Mouse (Mus musculus) embryonic facial prominence, embryonic 13.5 days (tissue): ENCODE measurements around the gene Ralgps1. TPM values are rescaled to one million over a fixed set of nuclear protein-coding genes. Genes with fewer than 3 reads are reported as not detected.

Experiments used
- ATAC-seq: fragments of 200-750 bp; cut with Nextera tagmentation; 2 replicates; pipeline ENCODE4 v1.8.0; 2017; ENCODE audit warnings: low read depth; ENCODE audit not compliant: insufficient number of reproducible peaks, insufficient read depth, low FRiP score, low TSS enrichment
- H3K27ac ChIP-seq: fragments of 300-500 bp; sonication (generic); 2 replicates; pipeline ENCODE4 v1.5.1; 2015; ENCODE audit warnings: moderate library complexity, mild to moderate bottlenecking, inconsistent platforms
- H3K27me3 ChIP-seq: fragments of 300-500 bp; sonication (generic); 2 replicates; pipeline ENCODE4 v1.6.1; 2015; ENCODE audit warnings: mild to moderate bottlenecking, inconsistent platforms
- H3K36me3 ChIP-seq: fragments of 300-500 bp; sonication (generic); 2 replicates; pipeline ENCODE4 v1.6.1; 2015; ENCODE audit warnings: mild to moderate bottlenecking, inconsistent platforms
- H3K4me1 ChIP-seq: fragments of 300-500 bp; sonication (generic); 2 replicates; pipeline ENCODE4 v1.6.1; 2015; ENCODE audit warnings: inconsistent platforms
- H3K4me2 ChIP-seq: fragments of 300-500 bp; sonication (generic); 2 replicates; pipeline ENCODE4 v1.6.1; 2015; ENCODE audit warnings: moderate library complexity, mild to moderate bottlenecking, inconsistent platforms
- H3K4me3 ChIP-seq: fragments of 300-500 bp; sonication (generic); 2 replicates; pipeline ENCODE4 v1.5.1; 2015; ENCODE audit warnings: mild to moderate bottlenecking, inconsistent platforms
- H3K9ac ChIP-seq: fragments of 300-500 bp; sonication (generic); 2 replicates; pipeline ENCODE4 v1.6.1; 2015; ENCODE audit warnings: mild to moderate bottlenecking, inconsistent platforms
- H3K9me3 ChIP-seq: fragments of 300-500 bp; sonication (generic); 2 replicates; pipeline ENCODE4 v1.6.1; 2016; ENCODE audit warnings: inconsistent platforms
- WGBS: fragments of 180-500 bp; shearing (Covaris S2); methylation state at CpG from one replicate; pipeline ENCODE4 v1.1.7; 2015; ENCODE audit warnings: mixed read lengths; 5-methylcytosine and 5-hydroxymethylcytosine counted together
- polyA plus RNA-seq: library from polyadenylated mRNA; unstranded; fragments of >200 nt; fragmentation: Nextera tagmentation; extraction: Ambion mirVana; gene quantifications from 2 replicates; pipeline ENCODE4 v1.2.1, GENCODE M21; 2015

Gene Ralgps1
- polyA plus RNA-seq, 1 experiment from 2014 or later, result 4.0 TPM

DNA sequence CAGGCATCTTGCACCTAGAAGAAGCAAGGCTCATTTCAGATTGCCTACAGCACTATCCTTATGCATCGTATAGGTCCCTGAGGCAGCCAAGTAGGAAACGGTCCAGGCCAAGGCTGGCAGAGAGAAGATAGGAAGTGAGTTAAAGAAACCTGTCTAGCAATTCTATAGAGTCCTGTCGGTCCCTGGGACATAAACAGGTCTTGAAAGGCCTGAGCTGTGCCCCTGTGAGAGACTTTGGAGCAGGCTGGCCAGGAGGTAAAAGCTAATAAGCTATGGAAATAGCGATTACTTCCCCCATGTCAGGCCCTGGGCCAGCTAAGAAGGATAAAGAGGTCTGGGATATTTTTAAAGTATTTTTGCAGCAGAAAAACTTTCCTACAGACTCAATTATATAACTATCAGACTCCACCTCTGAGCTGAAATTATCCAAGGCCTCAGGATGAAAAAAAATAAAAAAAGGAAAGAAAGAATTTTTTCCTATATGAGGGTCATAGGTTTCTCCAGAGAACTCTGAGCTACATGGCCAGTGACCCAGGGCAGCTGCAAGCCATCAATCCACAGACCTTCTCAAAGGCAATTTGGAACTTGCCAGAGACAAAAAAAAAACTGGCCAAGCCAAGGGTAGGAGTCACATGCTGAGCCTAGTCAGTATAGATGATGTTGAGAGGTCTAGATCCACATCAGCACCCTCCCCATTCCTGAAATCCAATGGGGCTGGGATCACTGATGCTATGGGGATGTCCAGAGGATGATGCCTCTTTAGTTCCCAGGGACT, 98.4 kb downstream of the Ralgps1 start:
- H3K27ac ChIP-seq, result no peak overlapping the region
- H3K4me3 ChIP-seq, result no peak overlapping the region
- no peaks in the 10 kb centered on the region for H3K27me3 ChIP-seq
- no peaks in the 10 kb centered on the region for H3K36me3 ChIP-seq
- 0 out of 2 replicates have a peak, but pooled peaks cover 7% of the 10 kb centered on the region for H3K4me1 ChIP-seq
- H3K9me3 ChIP-seq, result no peaks in the 10 kb centered on the region
- no peak for ATAC-seq
- WGBS, result 74% methylated on average over 4 of the region's 4 CpGs
- no peak overlapping the region for H3K9ac ChIP-seq
- H3K4me2 ChIP-seq, result no peak overlapping the region

DNA sequence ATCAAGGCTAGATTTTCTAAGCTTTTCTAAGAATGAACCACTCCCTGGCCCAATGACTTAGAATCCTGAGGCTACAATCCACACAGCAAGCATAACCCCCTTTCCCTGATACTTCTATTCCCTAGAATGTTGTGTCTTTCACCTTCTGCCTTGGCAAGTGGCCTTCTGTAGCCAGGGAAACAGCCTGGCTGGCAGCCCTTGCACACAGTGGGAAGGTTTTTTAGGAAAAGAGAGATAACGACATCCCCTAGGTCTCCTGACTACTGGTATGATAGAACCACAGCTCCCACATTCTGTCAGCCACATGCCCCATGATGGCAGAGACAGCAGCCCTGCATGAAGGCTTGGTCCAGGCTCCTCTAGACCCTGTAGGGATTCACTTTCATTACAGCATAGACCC, 99.8 kb downstream of the Ralgps1 start:
- no peak overlapping the region for H3K4me3 ChIP-seq
- no peak for ATAC-seq
- no peak overlapping the region for H3K27ac ChIP-seq
- 0 out of 2 replicates have a peak, but pooled peaks cover 7% of the 10 kb centered on the region for H3K4me1 ChIP-seq
- no peak overlapping the region for H3K9ac ChIP-seq
- H3K9me3 ChIP-seq, result no peaks in the 10 kb centered on the region
- H3K4me2 ChIP-seq, result no peak overlapping the region
- 86% methylated on average over 1 of the region's 1 CpGs for WGBS
- no peaks in the 10 kb centered on the region for H3K36me3 ChIP-seq
- no peaks in the 10 kb centered on the region for H3K27me3 ChIP-seq

DNA sequence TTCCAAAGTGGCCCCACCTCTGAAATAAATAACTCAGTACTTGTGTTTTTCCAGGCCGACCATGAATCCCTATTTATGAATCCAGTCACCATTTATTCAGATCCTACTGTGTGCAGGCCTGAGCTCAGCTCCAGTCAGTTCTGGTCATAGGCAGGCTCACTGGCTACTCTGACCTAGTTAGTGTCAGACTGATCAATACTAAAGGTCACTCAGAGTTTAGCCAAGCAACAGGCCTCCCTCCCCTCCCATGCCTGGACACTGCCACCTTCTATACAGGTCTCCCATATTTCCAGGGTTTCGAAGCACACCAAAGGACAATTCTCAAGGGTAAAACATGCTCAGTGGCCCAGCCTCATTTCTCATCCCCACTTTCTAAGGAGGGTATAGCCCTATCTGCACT, 100.7 kb downstream of the Ralgps1 start:
- no peak overlapping the region for H3K9ac ChIP-seq
- no peaks in the 10 kb centered on the region for H3K36me3 ChIP-seq
- ATAC-seq, result no peak
- no peak overlapping the region for H3K4me2 ChIP-seq
- H3K9me3 ChIP-seq, result no peaks in the 10 kb centered on the region
- no peak overlapping the region for H3K27ac ChIP-seq
- 0 out of 2 replicates have a peak, but pooled peaks cover 9% of the 10 kb centered on the region for H3K4me1 ChIP-seq
- no peak overlapping the region for H3K4me3 ChIP-seq
- WGBS, result 87% methylated on average over 2 of the region's 2 CpGs
- H3K27me3 ChIP-seq, result no peaks in the 10 kb centered on the region

DNA sequence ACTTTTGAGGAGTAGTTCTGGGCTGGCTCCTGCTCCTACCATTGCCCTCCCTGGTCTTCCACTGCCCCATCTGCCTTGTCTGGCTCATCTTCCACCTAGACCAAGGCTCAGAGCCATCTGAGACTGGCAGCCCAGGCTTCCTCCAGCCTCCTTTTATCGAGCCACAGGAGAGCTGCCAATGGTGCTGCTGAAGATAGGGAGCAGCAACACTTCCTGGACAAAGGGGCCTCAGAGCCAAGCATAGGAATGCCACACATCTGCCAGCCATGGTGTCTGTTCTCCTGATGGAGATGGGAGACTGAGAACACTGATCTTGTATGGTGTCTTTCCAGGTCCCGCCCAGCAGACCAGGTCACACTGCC, 102.2 kb downstream of the Ralgps1 start:
- Histone ChIP-seq H3K4me3 (no peak overlapping the region), H3K4me1 (0 out of 2 replicates have a peak, but pooled peaks cover 7% of the 10 kb centered on the region), H3K27me3 (no peaks in the 10 kb centered on the region), H3K27ac (no peak overlapping the region), H3K9ac (no peak overlapping the region), H3K36me3 (no peaks in the 10 kb centered on the region), H3K4me2 (no peak overlapping the region), H3K9me3 (no peaks in the 10 kb centered on the region)
- WGBS, result 79% methylated on average over 2 of the region's 2 CpGs
- no peak for ATAC-seq

DNA sequence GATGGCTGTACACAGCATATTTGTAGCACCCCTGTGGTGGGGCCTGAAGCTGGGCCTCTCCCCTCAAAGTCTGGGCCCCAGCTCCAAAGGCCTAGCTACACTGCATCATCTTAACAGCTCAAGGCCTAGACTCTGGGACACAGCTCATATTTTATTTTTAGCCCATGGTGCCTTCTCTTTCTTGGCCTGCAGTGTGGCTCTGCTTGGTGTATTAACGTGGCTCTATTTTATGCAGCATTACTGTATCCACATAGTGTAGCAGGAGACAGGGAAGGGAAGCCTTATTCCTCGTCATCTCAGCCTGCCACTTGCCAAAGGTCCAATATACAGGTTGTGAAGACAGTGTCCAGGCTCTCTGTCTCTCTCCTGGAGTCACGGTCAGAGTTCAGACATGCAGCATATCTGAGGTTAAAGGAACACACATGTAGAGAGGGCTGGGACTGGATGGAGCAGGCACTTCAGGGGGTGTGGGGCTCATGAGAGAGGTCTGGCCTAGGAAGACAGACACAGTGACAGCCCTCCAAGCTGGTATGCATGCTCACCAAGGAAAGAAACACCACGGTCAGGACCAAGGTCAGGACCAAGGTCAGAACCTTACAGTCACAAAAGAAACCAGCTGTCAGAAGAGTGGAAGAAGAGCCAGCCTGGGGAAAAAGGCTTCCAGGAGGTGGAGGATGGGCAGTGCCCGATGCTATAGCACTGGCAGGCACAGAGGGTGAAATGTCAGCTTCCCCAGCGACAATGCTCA, 102.7 kb downstream of the Ralgps1 start:
- Histone ChIP-seq H3K27me3 (no peaks in the 10 kb centered on the region), H3K9ac (no peak overlapping the region), H3K27ac (no peak overlapping the region), H3K4me1 (0 out of 2 replicates have a peak, but pooled peaks cover 4% of the 10 kb centered on the region), H3K4me2 (no peak overlapping the region), H3K9me3 (no peaks in the 10 kb centered on the region), H3K4me3 (no peak overlapping the region), H3K36me3 (no peaks in the 10 kb centered on the region)
- 73% methylated on average over 6 of the region's 6 CpGs for WGBS
- no peak for ATAC-seq

DNA sequence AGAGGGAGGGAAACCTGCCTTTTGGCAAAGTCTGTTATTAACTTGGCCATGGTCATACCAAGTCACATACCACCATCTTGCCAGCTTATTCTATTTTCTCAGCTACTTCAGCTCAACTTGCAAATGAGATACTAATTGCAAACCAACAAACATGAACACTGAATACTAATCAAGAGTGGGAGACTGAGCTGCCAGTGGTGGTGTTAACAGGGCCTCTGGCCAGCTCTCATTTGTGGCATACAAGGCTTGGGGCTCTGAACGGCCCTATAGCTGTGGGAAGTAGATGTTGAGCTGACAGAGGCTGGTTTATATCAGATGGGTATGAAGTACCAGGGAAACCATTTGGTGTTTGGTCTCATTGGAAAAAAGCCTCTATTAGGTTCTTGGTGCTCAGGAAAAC, 104.2 kb downstream of the Ralgps1 start:
- ATAC-seq, result no peak
- Histone ChIP-seq H3K4me2 (no peak overlapping the region), H3K36me3 (no peaks in the 10 kb centered on the region), H3K9me3 (no peaks in the 10 kb centered on the region), H3K27me3 (no peaks in the 10 kb centered on the region), H3K9ac (no peak overlapping the region), H3K27ac (no peak overlapping the region), H3K4me1 (0 out of 2 replicates have a peak, but pooled peaks cover 4% of the 10 kb centered on the region), H3K4me3 (no peak overlapping the region)
- WGBS, result 76% methylated on average over 1 of the region's 1 CpGs

DNA sequence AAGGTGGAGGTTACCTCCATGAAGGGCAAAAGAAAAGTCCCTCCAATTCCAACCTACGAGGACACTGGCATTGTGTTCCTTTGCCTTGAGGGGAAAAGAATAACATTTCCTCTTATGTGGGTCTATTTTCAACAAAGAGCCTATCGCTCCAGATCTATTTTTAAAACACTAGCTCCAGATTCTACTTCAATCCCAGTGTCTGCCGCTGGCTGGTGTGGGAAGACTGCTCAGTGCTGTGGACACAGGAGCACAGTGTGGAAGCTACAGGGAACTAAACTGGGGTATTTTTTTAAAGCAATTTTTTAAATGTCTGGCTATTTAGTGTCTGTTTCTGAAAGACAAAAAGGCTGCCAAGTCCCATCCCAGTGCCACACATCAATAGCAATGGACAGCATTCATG, 105.5 kb downstream of the Ralgps1 start:
- Histone ChIP-seq H3K27me3 (no peaks in the 10 kb centered on the region), H3K36me3 (no peaks in the 10 kb centered on the region), H3K9me3 (no peaks in the 10 kb centered on the region), H3K27ac (no peak overlapping the region), H3K9ac (no peak overlapping the region), H3K4me1 (0 out of 2 replicates have a peak, but pooled peaks cover 4% of the 10 kb centered on the region), H3K4me3 (no peak overlapping the region), H3K4me2 (no peak overlapping the region)
- no peak for ATAC-seq
- WGBS, result 45% methylated on average over 3 of the region's 3 CpGs

DNA sequence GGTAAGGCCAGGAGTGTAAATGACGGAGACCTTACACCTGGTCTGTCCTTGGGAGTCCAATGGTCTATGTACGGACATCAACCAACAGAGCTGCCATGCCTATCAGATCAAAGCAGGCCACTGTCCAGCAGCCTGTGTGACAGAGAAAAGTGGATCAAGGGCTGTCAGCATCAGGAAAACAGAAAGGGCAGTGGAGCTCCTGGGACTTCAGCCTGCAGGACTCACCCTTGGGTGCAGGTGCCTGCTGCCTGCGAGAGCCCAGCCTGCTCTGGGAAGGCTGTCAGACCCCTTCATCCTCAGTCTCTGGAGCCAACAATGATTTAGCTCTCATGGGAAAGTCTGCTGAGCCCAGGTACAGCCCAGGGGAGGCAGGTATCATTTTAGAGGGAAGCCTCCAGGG, 109.8 kb downstream of the Ralgps1 start:
- no peaks in the 10 kb centered on the region for H3K36me3 ChIP-seq
- WGBS, result 90% methylated on average over 3 of the region's 3 CpGs
- no peak overlapping the region for H3K9ac ChIP-seq
- H3K9me3 ChIP-seq, result no peaks in the 10 kb centered on the region
- no peaks in the 10 kb centered on the region for H3K27me3 ChIP-seq
- H3K4me1 ChIP-seq, result 0 out of 2 replicates have a peak, but pooled peaks cover 4% of the 10 kb centered on the region
- no peak overlapping the region for H3K4me2 ChIP-seq
- ATAC-seq, result no peak
- no peak overlapping the region for H3K27ac ChIP-seq
- H3K4me3 ChIP-seq, result no peak overlapping the region

DNA sequence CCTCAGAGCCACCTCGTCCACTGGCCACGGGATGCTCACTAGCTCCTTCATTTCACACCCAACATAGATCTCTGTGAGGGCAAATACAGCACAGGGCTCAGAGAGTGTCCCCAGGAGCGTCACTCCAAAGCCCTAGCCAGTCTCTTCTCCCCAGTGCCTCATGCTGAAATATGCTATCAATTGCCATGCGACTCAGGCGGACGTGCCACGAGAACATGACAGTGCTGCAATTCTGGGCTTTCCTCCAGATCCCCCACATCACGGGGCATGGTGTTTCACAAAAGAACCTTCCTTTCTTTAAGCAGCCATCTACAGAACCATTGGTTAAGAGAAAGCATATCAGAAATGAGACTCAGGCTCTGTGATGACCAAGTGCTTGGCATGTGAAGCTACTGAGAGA, 110.5 kb downstream of the Ralgps1 start:
- no peak for ATAC-seq
- Histone ChIP-seq H3K27ac (no peak overlapping the region), H3K27me3 (no peaks in the 10 kb centered on the region), H3K36me3 (no peaks in the 10 kb centered on the region), H3K9ac (no peak overlapping the region), H3K4me1 (0 out of 2 replicates have a peak, but pooled peaks cover 4% of the 10 kb centered on the region), H3K4me2 (no peak overlapping the region), H3K4me3 (no peak overlapping the region), H3K9me3 (no peaks in the 10 kb centered on the region)
- WGBS, result 82% methylated on average over 8 of the region's 8 CpGs

DNA sequence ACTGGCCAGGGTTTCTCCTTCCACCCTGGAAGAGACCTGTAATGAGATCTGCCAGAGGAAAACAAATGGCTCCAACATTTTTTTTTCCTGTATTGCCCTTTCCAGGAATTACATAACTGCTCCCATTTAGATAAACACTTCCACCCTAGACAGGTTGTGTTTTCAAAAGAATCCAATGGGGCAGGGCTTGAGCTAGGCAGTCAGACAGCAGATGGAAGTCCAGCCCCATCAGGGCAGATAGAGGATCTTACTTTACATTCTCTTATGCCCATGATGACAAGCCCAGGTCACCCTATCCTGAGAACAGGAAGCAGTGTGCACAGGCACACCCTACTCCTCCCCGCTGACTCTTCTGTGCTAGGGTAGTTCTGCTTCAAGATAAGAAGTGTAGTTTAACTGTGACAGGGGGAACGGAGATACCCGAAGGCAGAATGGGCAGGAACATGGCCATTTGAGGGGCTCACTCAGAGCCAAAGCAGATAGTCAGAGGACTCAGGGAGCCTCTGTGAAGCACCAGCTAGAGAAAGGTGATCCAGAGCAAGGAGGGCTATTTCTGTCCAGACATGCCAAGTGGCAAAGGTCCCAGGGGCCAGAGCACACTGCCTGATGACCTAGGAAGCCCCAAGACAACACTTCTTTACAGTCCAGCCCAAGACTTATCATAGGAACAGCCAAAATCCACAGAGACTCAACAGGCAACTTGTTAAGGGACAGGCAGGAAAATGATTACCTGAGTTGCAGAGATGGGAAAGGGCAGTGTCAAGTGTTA, 114.3 kb downstream of the Ralgps1 start:
- no peak for ATAC-seq
- H3K36me3 ChIP-seq, result no peaks in the 10 kb centered on the region
- H3K27me3 ChIP-seq, result no peaks in the 10 kb centered on the region
- WGBS, result 96% methylated on average over 3 of the region's 3 CpGs
- no peaks in the 10 kb centered on the region for H3K9me3 ChIP-seq
- no peak overlapping the region for H3K4me3 ChIP-seq
- H3K27ac ChIP-seq, result no peak overlapping the region
- H3K4me1 ChIP-seq, result peaks cover 12% of the 10 kb centered on the region
- H3K9ac ChIP-seq, result no peak overlapping the region
- no peak overlapping the region for H3K4me2 ChIP-seq

DNA sequence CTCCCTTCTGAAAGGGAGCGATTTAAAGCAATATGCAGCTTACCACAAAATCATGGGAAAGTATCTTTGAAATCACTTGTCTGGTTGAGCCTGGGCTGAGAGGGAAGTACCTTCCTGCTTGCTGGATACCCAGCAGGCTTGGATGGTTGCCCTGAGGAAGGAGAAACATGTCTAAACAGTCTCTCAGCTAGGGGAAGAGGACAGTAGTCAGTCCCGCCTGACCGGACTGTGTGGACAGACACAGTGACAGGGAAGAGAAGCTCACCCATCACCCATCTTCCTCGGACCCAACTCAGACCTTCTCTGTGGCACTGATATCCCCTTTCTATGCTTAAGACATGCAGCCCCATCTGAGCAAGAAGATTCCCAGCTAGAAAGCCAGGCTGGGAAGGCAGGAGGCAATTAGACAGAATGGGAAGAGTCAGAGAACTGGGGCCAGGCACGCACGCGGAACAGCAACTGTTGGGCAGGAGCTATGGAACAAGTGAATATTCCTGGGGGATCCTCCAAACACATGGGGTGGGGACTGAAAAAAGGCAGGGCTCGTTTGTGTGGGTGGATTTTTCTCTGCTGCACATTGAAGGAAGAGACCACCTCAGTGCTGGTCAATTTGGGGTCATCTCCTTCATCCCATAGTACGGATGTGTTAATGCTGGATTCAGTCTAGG, 116.8 kb downstream of the Ralgps1 start:
- Histone ChIP-seq H3K27me3 (no peaks in the 10 kb centered on the region), H3K4me1 (peaks cover 18% of the 10 kb centered on the region), H3K4me3 (no peak overlapping the region), H3K36me3 (no peaks in the 10 kb centered on the region), H3K4me2 (no peak overlapping the region), H3K9me3 (no peaks in the 10 kb centered on the region), H3K27ac (no peak overlapping the region), H3K9ac (no peak overlapping the region)
- WGBS, result 81% methylated on average over 9 of the region's 9 CpGs
- no peak for ATAC-seq
